Mouse (Mus musculus): ENCODE measurements at regions not wholly inside any gene's neighbourhood (a gene's known extent, or its start where the extent isn't known, plus 50 kb on each side); places are given as distances from the start of the nearest gene placed in this dataset.

DNA sequence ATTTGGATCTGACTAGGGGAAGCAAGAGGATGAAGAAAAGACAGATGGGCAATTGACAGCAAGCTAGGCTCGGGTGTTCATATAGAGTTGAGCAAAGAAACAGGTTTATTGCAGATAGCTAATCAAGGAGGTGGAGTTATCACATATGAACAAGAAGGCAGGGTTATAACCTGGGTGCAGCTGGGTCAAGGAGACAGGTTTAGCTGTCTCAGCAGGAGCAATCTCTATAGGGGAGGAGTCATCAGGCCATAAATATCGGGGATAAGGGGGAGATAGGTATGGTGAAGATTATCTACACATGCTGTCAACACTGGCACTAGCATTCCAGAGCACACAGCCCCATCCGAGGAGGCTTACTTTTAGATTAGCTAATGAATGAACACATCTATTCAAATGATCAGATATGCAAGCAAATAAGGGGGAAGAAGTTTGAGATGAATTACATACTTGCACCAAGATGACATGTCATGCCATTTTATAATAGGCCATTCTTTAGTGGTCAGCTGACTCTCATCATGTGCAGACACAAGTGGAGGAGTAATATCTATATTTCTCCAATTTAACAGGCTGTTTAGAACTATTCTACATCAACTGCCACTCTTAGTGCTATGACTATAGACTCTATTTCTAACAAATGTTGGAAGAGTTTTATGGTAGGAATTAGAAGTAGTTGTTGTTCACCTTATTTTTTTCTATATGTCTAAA is 76.9 kb downstream of the Lhx9 start:
- DNase-seq: no peak

GRCm38 (mm10) chr1:138762876-138763275 is 85.5 kb downstream of the Lhx9 start:
- no peak for DNase-seq

GRCm38 (mm10) chr1:138757777-138758176 is 90.6 kb downstream of the Lhx9 start:
- no peak for DNase-seq

GRCm38 (mm10) chr1:138733308-138733707 is 113.4 kb upstream of the Nek7 start:
- no peak for DNase-seq

GRCm38 (mm10) chr1:138731008-138731407 is 111.1 kb upstream of the Nek7 start:
- DNase-seq: no peak

DNA sequence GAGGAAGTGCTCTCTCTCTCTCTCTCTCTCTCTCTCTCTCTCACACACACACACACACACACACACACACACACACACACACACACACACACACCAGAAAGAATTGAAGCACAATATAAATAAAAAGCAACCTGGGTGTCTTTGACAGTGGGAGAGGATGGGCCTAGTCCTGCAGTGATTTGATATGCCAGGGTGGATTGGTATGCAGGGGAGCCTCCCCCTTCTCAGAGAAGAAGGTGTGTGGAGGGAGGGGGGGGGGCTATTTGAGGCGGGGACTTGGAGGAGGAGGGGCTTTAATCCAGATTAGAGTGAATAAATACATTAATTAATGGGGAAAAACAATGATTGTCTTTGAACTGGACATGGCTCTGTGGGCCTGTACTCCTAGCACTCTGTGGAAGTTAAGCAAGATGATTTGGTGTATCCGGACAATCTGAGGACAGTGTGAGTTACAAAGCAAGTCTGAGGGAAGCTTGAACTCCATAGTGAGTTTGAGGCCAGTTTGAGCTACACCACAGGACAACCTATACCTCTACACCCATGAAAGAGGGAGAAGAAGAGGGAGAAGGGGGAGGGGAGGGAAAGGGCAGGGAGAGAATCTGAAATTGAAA is 109.3 kb upstream of the Nek7 start:
- no peak for DNase-seq

DNA sequence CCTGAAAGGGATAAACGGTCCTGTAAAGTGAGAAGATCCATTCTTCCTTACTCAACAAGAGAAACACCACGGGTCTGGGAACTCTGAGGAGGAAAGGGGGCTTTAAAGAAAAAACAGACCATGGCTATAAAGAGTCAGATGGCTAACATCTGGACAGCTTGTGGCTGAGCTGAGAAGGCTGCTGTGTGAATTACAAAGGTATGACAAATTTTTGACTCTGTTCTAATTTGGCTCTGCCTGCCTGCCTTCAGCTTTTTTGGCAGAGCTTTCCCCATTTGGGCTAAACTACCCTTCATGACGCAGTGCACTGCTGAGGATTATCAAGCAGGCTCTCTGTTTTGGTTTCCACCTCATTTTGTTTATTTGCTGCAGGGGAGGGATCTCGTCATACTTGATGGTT is 100.8 kb upstream of the Nek7 start:
- no peak for DNase-seq

- no peak for DNase-seq
These were observed 99.4 kb upstream of the Nek7 start for GRCm38 (mm10) chr1:138719297-138719696.

DNA sequence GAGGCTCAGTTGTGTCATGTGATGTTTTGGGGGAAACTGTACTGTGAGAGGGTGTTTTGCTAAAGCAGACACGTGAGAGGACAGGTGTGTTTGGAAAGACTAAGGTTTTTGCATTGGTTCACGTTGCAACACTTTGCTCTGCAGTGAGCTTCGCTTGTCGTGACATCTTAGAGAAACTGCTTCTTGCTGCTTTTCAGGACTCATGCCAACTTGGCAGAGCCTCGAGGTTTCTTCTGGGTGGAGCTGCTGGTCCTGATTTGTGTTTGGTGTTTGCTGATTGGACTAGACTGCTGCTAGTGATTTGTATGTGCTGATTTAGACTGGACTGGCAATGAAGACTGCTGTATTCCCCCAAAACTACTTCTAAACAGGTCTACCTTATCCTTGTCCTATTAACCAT is 97.0 kb upstream of the Nek7 start:
- DNase-seq: no peak

- no peak for DNase-seq
These were observed 95.2 kb upstream of the Nek7 start for GRCm38 (mm10) chr1:138715162-138715561.

DNA sequence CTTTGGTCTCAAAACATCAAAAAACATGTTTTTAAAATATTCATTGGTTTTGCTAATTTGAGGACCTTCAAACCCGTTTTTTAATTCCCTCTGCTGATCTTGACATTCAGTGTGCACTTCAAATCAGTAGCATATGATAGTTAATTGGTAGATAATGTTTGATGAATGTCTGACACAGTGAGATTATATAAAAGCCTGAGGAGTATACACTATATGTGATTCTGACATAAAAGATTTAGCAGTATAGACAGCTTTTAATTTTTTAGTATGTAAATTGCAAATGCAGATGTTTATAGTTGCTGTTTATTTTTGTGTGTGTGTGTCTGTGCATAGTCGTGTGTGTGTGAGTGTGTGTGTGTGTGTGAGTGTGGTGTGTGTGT is 89.3 kb upstream of the Nek7 start:
- no peak for DNase-seq

DNA sequence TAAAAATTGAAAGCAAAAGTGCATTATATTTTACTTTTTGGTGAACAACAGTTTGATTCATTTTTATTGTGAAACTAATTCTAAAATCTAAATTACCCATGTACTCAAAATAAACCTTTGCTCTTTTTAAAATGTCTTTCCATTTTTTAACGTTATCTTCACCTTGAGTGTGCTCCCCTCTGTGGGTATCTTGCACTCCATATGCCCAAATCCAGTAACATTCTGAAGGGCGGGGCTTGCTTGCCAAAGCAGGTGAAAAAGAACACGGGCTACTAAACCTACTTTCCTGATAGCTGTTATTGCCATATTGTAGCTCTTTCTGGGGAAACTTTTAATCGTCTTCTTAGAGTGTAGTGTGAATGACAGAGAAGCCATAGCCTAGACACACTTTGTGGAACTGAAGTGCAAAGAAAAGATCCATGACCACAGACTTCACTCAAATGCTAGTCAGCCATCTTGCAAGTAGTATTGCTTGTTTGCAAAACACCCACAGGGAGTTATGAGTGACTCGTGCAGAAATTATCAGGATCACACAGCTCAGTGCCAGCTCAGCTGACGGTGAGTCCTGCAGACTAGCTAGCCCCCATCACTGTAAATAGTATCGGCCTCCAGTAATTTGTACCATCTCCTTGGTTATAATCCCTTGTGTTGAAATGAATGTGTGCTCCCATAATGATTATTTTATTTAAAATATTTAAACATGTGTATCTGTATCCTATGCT is 88.7 kb upstream of the Nek7 start:
- DNase-seq: no peak

DNA sequence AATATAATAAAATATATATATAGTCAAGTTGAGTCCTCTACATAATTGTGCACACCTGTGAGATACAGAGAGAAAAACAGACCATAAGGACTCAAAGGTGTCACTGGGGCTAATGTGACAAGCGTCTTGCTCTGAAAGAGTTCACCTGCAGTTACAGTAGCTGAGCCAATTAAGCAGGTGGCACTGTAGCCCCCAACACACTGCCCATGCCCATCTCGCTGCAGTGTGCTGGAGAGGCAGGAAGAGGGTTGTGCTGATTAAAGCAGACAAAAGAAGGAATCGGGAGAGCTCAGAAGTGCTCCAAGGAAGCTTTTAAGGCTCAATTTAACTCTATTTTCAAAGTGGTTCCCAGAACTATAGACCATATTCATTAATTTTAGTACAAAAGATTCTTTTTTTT is 88.0 kb upstream of the Nek7 start:
- DNase-seq: no peak

DNA sequence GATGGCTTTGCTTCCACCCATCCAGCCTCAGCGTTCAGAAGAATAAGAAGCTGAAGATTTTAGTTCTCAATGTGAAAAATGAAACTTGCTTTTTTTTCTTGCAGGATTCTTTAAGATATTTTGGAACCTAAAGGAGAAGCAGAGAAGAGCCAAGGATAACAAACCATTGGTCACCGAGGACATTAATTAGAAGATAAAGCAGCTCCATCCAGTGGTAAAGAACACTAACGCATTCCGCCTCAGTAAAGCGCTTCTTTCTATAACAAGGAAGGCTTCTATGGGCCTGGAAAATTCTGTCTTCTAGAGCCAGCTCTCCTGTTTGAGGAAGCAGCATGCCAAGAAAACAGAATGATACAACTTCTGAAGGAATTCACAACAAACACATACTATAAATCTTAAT is 83.3 kb upstream of the Nek7 start:
- DNase-seq: no peak

- no peak for DNase-seq
These were observed 69.3 kb upstream of the Nek7 start for GRCm38 (mm10) chr1:138689234-138689633.

DNA sequence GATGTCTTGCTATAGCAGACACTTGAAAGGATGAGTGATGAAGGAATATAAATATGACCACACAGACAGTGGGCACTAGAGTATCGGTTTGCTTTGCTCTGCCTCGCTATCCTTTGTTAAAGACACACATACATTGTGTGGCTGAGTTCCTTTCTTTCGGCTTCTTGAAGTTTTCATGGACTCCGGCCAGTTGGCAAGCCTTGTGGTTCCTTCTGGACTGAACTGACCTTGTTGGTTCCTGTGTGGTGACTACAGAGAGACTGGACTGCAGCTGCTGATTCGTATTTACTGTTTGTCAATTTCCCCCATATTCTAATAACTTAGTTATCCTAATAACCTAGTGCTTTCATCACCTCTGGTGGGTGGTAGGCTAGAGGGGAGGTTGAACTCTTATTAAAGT is 66.8 kb upstream of the Nek7 start:
- peak; percentile 68 for DNase-seq

DNA sequence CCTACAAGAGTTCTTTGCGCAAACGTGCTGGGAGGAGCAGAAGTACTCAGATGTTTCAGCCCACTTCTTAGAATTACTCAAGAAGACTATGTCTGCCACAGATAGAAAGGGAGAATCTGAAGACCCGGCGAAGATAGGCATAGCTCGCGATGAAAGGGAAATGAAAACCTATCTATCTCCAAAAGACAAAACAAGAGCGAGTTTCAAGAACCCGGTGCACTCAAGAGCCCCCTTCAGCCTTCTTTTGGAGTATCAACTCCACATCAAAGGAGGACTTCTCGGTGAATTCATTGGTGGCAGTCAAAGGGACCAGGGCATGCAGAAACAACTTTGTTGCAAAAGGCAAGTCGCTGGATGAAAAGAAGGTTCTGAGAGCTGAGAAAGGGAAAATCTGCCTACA is 63.8 kb upstream of the Nek7 start:
- DNase-seq: no peak

DNA sequence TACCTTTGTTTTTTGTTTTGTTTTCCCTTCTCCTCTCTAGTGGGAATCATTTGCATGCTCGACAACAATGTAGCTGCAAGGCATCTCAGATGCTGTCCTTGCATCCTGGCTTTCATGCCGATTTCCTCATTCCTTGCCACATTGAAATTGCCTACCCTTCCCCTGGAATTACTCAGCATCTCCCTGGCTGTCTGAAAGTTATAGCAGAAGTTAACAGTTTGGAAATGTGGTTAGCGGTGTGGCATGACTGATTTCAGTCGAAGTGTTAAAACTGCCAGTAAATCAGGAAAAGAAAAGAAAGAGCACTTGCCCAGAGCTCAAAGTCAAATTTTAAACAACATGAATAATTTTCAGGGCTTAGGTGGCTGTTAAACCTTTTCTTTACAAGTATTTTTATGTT is 62.0 kb upstream of the Nek7 start:
- DNase-seq: no peak

DNA sequence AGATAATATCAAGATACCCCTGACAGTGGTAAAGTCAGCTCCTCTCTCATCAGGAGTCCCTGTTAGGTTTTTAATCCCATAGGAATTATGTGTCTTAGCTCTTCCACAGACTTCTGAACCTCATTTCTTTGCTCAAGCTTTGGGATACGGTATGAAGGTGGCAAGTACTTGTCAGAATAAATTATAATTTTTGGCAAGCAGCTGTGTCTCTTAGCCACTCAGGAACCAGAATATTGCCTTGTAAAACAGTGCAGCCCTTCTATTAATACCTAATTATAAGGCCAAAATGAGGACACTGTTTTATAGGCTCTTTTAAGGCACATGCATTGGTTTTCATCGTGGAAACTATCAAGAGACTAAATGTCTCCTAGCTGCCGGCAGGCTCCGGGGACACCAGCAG is 54.3 kb upstream of the Nek7 start:
- DNase-seq: no peak

All from adrenal gland, adult 2 months (tissue).